Mouse (Mus musculus): ENCODE measurements at regions not wholly inside any gene's neighbourhood (a gene's known extent, or its start where the extent isn't known, plus 50 kb on each side); places are given as distances from the start of the nearest gene placed in this dataset.
A peak's percentile ranks its signal among the peaks of the same experiment; 100 is the strongest.

GRCm38 (mm10) chr12:26778796-26779195 is 309.8 kb downstream of the Cmpk2 start:
- DNase-seq (ENCODE audit: low spot score), result no peak

DNA sequence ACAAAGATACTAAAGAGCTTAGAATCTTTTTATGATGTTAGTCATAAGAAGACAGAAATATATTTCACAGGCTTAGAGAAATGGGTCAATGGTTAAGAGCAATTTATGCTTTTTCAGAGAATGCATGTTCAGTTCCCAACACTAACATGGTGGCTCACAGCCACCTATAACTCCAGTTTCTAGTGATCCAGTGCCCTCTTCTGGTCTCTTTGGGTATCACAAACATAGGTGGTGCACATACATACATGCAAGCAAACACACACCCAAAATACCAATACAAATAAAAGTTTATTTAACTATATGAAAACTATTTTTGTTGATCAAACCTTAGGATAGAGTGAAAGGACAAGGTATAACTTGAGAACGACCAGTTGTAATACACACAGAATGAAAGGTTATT is 308.0 kb downstream of the Cmpk2 start:
- DNase-seq (ENCODE audit: low spot score), result no peak

- no peak for DNase-seq (ENCODE audit: low spot score)
Observed at GRCm38 (mm10) chr12:26774016-26774415, 305.0 kb downstream of the Cmpk2 start.

GRCm38 (mm10) chr12:26770753-26771583 is 302.0 kb downstream of the Cmpk2 start:
- DNase-seq (ENCODE audit: low spot score), result no peak

DNA sequence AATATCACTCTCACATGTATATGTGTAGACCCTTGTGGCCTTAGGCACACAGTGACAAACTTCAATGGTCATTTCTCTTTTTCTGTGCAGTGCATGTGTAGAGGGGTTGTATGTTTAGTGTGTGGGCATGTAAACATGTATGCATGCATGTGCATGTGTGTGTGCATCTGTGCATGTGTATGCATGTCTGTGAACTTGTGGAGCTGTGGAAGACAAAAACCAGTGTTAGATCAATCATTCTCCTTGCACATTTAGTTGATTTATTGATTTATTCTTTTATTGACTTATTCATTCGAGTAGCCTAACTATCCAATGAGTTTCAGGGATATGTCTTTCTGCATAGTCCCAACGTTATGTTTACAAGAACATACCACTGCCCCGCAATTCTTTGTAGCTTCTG is 298.5 kb downstream of the Cmpk2 start:
- DNase-seq (ENCODE audit: low spot score), result no peak

DNA sequence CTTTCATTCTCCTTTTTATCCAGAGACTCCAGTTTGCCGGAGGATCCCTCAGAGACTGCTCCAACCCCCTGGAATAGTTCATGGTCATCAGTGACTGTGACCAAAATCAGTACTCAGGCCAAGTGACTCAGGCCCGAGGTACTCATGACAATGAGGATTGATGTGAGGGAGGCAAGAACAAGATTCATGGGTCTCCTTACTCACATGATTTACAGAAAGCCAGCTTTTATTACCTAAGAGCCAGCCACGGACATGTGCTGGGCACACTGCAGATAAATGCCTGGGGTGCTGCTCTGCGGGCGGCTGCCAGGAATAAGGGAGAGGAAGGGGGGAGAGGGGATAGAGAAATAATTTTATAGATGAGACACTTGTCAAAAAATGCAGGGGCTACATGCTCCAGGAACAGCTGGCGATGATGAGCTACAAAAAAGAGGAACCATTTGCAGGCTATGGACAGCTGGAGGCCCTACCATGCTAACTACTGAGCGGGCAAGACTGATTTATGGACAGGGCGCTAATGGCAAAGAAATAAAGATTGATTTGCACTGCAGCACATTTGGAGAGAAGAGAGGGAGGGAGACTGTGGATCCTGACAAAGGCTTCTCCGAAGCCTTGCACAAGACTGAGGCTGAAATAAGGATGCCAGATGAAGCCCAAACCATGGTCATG is 289.8 kb downstream of the Cmpk2 start:
- no peak for DNase-seq (ENCODE audit: low spot score)

DNA sequence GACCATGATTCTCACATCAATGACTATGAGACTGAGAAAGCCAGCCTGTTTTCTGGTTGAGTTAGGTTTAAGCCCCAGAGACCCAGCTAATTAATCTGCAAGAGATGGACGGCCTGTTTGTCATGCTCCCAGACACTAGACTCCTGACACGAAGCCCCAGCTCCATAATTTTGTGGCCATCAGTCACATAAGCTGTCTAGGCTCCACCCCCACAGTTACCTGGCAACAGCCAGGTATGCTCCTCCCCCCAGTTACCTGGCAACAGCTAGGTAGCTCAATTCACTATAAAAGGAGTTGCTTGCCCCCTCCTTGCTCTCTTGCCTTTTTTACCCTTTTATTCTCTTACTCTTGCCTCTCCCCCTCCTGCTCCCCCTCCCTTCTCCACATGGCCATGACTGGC is 287.3 kb downstream of the Cmpk2 start:
- DNase-seq (ENCODE audit: low spot score), result no peak

DNA sequence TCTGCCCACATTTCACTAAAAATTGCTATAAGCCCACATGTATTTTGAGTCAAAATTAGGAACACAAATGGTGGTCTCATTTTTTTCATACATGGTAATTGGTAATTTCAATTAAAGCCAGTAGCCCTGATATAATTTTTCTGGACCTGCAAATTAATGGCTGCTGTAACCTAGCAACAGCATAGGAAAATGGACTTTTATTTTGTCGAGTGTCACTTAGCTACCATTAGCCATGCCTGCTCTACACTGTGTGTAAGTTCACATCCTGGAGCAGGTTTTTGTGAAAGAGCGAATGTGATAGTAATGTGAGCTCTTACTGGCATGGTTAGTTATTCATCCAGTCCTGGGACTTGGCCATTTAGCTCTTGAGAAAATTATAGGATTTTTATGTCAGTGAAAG is 285.6 kb downstream of the Cmpk2 start:
- no peak for DNase-seq (ENCODE audit: low spot score)

DNA sequence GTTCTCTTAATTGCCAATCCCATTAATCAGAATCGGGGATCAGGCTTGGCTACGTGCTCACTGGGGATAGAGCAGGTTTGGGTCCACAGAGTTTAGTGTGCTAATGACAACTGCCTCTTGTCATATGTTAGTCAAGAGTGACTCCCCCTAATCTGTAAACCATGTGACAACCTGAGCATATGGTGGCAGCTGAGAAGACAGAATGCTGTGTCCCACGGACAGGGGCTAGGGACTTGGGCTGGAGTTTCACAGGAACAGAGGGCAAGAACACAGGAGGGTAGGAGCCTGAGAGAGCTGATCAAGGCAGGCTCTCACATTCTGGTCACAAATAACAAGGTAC is 265.5 kb downstream of the Cmpk2 start:
- no peak for DNase-seq (ENCODE audit: low spot score)

DNA sequence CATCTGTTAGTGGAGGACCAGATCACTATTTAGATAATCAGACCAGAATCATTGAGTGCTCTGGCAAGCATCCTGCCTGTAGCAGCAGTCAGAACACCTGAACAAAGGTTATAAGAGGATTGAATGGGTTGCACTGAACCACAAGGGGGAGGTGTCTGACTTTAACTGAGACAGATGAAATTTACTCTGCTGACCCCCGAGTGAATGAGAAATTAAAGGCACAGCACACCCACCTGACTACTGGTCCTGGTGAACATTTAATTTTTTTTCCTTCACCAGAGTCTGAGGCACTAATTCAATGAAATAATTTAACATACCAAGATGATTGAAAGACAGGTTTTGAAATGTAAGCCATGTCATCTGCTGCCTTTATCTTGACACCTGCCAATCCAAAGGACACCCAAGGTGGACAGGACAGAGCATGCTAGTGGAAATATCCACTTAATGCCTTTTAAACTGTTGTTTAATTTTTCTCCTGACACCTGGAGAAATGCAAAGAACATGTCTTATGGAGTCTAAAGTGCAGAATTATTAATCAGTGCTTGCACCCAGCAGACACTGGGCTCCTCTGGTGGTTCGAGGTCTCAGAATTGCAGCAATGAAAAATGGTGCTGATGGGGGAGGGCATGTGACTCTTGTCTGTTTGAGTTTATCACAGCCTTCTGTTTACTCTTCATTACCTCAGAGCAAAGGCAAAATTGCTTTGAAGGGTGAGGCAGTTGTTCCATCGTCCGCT is 265.0 kb downstream of the Cmpk2 start:
- no peak for DNase-seq (ENCODE audit: low spot score)

- peak; percentile 47 for DNase-seq (ENCODE audit: low spot score)
Observed at GRCm38 (mm10) chr12:26723399-26723798, 254.4 kb downstream of the Cmpk2 start.

DNA sequence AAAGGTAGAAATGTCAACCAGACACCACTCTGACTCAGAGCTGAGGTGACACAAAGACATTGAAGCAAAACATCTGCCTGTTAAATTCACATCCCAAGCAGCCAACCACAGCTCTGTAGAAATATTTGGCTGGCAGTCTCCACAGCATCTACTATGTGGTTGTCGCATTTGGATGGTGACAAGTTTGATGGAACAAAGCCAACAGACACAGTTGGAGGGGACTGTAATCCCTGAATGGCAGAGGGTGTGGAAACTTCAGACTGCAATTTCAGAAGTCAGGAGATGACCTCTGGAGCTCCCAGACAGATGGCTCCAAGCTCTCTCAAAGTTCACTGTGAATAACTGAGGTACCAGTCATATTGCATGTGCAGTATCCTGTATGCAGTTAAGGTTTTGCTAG is 229.8 kb downstream of the Cmpk2 start:
- no peak for DNase-seq (ENCODE audit: low spot score)

GRCm38 (mm10) chr12:26688048-26688447 is 219.0 kb downstream of the Cmpk2 start:
- DNase-seq (ENCODE audit: low spot score), result no peak

- no peak for DNase-seq (ENCODE audit: low spot score)
Observed at GRCm38 (mm10) chr12:26680568-26680947, 211.6 kb downstream of the Cmpk2 start.

DNA sequence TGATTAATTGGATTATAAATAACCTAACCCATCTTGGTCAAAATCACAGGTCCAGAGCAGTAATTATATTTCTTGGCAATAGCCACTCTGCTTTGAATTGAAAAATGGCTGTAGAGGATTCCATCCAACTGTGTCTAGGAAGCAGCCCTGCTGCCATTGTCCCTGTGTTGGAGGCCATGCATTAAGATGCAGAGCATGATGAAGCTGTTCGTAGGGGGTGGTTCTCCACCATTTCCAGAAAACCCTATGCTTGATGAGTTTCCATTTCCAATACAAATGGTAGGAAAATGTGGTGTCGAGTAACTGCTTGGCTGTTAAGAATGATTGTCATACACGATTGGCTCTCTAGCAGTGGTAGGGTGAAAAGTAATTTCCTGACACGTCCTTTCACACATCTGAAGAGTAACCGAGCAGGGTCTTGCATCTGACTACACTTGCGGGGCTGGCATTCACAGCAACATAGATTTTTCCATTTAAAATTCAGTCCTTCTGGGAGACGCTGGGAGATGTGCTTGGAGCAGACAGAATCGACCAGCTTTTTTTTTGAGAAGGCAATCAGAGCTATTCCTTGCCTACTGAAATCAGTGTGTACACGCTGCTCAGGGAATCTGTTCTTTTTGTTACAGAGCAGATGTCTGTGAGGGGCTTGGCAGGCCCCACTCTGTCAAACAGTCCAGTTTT is 211.0 kb downstream of the Cmpk2 start:
- no peak for DNase-seq (ENCODE audit: low spot score)

GRCm38 (mm10) chr12:26665466-26665865 is 196.5 kb downstream of the Cmpk2 start:
- no peak for DNase-seq (ENCODE audit: low spot score)

GRCm38 (mm10) chr12:26654251-26654650 is 185.2 kb downstream of the Cmpk2 start:
- no peak for DNase-seq (ENCODE audit: low spot score)

- no peak for DNase-seq (ENCODE audit: low spot score)
Observed at GRCm38 (mm10) chr12:26653781-26654180, 184.8 kb downstream of the Cmpk2 start.

DNA sequence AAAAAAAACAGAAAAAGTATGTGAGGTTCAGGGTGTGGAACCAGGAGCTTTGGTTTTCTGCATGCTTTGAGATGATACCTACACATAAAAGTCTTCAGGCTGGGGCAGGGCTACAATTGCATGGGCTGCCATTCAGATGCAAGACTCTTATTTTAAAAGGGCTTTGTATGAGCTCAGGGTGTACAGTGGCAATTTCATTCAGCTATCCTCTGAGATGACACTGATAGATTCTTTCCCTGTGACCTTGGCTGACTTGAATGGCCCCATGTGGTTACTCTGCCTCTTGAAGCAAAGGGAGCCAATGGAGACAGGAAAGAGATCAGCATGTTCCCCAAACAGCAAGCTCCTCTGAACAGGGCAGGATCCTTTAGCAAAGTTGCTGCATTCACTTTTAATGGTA is 177.1 kb downstream of the Cmpk2 start:
- DNase-seq (ENCODE audit: low spot score), result no peak

DNA sequence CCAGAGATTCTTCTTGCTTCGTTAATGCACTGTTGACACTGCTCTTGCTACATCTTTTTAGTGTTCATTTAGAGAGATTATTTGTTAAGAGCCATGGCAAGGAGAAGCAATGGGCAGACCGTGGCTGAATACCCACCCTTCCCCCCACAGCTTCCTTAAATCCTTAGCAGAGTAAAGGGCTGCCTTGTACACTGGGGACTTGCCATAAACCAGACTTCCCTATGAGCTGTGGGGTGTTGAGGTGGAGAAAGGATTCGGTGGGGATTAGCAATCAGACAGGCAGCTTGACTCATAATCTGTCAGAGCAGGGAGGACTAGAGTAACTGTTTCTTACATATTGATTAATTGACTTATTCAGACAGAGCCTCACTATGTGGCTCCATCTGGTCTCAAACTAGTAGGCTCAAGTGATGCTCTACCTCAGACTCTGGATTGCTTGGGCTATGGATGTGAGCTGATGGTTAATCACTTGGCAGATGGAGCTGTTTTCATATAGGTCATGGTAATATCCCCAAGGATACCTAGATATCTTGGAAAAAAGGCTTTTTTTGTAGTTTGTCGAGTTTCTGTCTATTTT is 166.7 kb downstream of the Cmpk2 start:
- no peak for DNase-seq (ENCODE audit: low spot score)

DNA sequence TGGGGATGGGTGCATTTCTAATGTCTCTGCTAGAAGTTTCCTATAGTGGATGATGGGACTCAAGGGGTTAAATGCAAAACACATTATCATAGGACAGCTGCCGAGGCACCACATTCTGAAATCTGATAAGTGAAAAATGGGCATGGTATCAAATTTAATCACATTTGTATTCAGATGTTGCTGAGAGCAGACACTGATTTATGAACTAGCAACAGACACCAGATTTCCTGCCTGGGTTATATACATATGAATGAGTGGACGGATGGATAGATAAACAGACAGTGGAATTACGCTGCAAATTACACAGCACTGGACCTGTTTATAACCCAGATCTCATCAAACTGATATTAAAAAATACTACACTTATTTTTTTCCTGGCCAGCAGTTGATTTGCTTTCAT is 166.2 kb downstream of the Cmpk2 start:
- DNase-seq (ENCODE audit: low spot score), result no peak

GRCm38 (mm10) chr12:26631795-26632122 is 162.8 kb downstream of the Cmpk2 start:
- no peak for DNase-seq (ENCODE audit: low spot score)

Measured in yolk sac, embryonic 10.5 days (tissue).